Mouse (Mus musculus) megakaryocyte progenitor cell, adult 5-6 weeks (primary cell): ENCODE measurements around the gene Myo6. TPM values are rescaled to one million over a fixed set of nuclear protein-coding genes. Genes with fewer than 3 reads are reported as not detected.

Experiments used
- ATAC-seq: replicated peaks from 2 replicates; pipeline ENCODE4 v1.8.0; 2016; ENCODE audit warnings: mild to moderate bottlenecking, moderate TSS enrichment, inconsistent platforms; ENCODE audit not compliant: poor library complexity
- total RNA-seq, 2 experiments: library from RNA; stranded (forward) in 1 of 2; stranded (reverse) in 1 of 2; fragments of 157-497, 149-512 nt in 1 of 2; fragments of 200-1000 nt in 1 of 2; gene quantifications; 2 replicates each; pipeline versions ENCODE4 v1.2.3 to v1.2.4; 2015 to 2017

The Myo6 gene
- total RNA-seq, 2 experiments from 2014 or later = 0.32 to 2.7 TPM

- no peak for ATAC-seq
Measured at GRCm38 (mm10) chr9:80180771-80181170, 15.9 kb downstream of the Myo6 start.

GRCm38 (mm10) chr9:80181692-80182091 lies 16.9 kb downstream of the Myo6 start:
- ATAC-seq = no peak

GRCm38 (mm10) chr9:80184138-80184537 lies 19.3 kb downstream of the Myo6 start:
- ATAC-seq = no peak

- no peak for ATAC-seq
Measured at GRCm38 (mm10) chr9:80185737-80186136, 20.9 kb downstream of the Myo6 start.

GRCm38 (mm10) chr9:80186693-80187092 lies 21.9 kb downstream of the Myo6 start:
- ATAC-seq = no peak

GRCm38 (mm10) chr9:80188324-80188893 lies 23.6 kb downstream of the Myo6 start:
- ATAC-seq = no peak

GRCm38 (mm10) chr9:80191240-80191639 lies 26.4 kb downstream of the Myo6 start:
- ATAC-seq = no peak

GRCm38 (mm10) chr9:80192324-80192723 lies 27.5 kb downstream of the Myo6 start:
- ATAC-seq = no peak

GRCm38 (mm10) chr9:80194446-80194845 lies 29.6 kb downstream of the Myo6 start:
- no peak for ATAC-seq

GRCm38 (mm10) chr9:80196161-80196560 lies 31.3 kb downstream of the Myo6 start:
- ATAC-seq = no peak

GRCm38 (mm10) chr9:80197233-80197632 lies 32.4 kb downstream of the Myo6 start:
- no peak for ATAC-seq

GRCm38 (mm10) chr9:80200855-80201254 lies 36.0 kb downstream of the Myo6 start:
- ATAC-seq = no peak

- ATAC-seq = no peak
Measured at GRCm38 (mm10) chr9:80202374-80203060, 37.7 kb downstream of the Myo6 start.

- no peak for ATAC-seq
Measured at GRCm38 (mm10) chr9:80208681-80209080, 43.9 kb downstream of the Myo6 start.

GRCm38 (mm10) chr9:80209459-80209858 lies 44.6 kb downstream of the Myo6 start:
- ATAC-seq = no peak

- no peak for ATAC-seq
Measured at GRCm38 (mm10) chr9:80210096-80210495, 45.3 kb downstream of the Myo6 start.

- peak; percentile 68 for ATAC-seq
Measured at GRCm38 (mm10) chr9:80213428-80213827, 48.6 kb downstream of the Myo6 start.

- ATAC-seq = no peak
Measured at GRCm38 (mm10) chr9:80215502-80215901, 50.7 kb downstream of the Myo6 start.

- ATAC-seq = no peak
Measured at GRCm38 (mm10) chr9:80216786-80217501, 52.1 kb downstream of the Myo6 start.

GRCm38 (mm10) chr9:80218718-80219117 lies 53.9 kb downstream of the Myo6 start:
- no peak for ATAC-seq

- no peak for ATAC-seq
Measured at GRCm38 (mm10) chr9:80223989-80224635, 59.3 kb downstream of the Myo6 start.
